Mouse (Mus musculus) hindbrain, embryonic 14.5 days (tissue): ENCODE data around the gene Galns. TPM values are rescaled to one million over a fixed set of nuclear protein-coding genes. Genes with fewer than 3 reads are reported as not detected.

Experiments
- ATAC-seq: fragments of 200-750 bp; cut with Nextera tagmentation; 2 replicates; pipeline ENCODE4 v1.8.0; 2017; ENCODE audit warnings: moderate number of reproducible peaks, mild to moderate bottlenecking, moderate TSS enrichment, moderate library complexity; ENCODE audit not compliant: low FRiP score
- DNase-seq: peaks from one replicate; pipeline ENCODE4 v3.0.0-alpha.2; 2015; ENCODE audit warnings: low spot score
- H3K27ac ChIP-seq: fragments of 300-500 bp; sonication (generic); 2 replicates; pipeline ENCODE4 v1.5.1; 2014; ENCODE audit warnings: mild to moderate bottlenecking, moderate library complexity
- H3K27me3 ChIP-seq: fragments of 300-500 bp; sonication (generic); 2 replicates; pipeline ENCODE4 v1.6.1; 2014; ENCODE audit warnings: mild to moderate bottlenecking, low read length, mixed read lengths; ENCODE audit not compliant: control insufficient read depth, insufficient read depth
- H3K36me3 ChIP-seq: fragments of 300-500 bp; sonication (generic); replicated peaks from 2 replicates; pipeline ENCODE4 v1.6.1; 2014; ENCODE audit not compliant: control insufficient read depth, insufficient read depth
- H3K4me1 ChIP-seq: fragments of 300-500 bp; sonication (generic); replicated peaks from 2 replicates; pipeline ENCODE4 v1.6.1; 2014; ENCODE audit warnings: antibody characterized with exemption, low read length, mixed read lengths; ENCODE audit not compliant: control insufficient read depth, insufficient read depth
- H3K4me2 ChIP-seq: fragments of 300-500 bp; sonication (generic); replicated peaks from 2 replicates; pipeline ENCODE4 v1.6.1; 2014; ENCODE audit warnings: mild to moderate bottlenecking, moderate library complexity
- H3K4me3 ChIP-seq: fragments of 300-500 bp; sonication (generic); replicated peaks from 2 replicates; pipeline ENCODE4 v1.5.1; 2014; ENCODE audit warnings: mild to moderate bottlenecking, low read length
- H3K9ac ChIP-seq: fragments of 300-500 bp; sonication (generic); 2 replicates; pipeline ENCODE4 v1.6.1; 2014
- H3K9me3 ChIP-seq: fragments of 300-500 bp; sonication (generic); 2 replicates; pipeline ENCODE4 v1.6.1; 2016; ENCODE audit warnings: low read length; ENCODE audit not compliant: control insufficient read depth
- WGBS: fragments of 180-500 bp; shearing (Covaris S2); extraction: QIAGEN DNeasy Blood & Tissue Kit; methylation state at CpG from one replicate; pipeline ENCODE4 v1.1.7; 2014; 5-methylcytosine and 5-hydroxymethylcytosine counted together
- polyA plus RNA-seq: library from polyadenylated mRNA; unstranded; fragments of >200 nt; fragmentation: Nextera tagmentation; extraction: Ambion mirVana; gene quantifications from 2 replicates; pipeline ENCODE4 v1.2.1, GENCODE M21; 2014

Galns gene
- polyA plus RNA-seq, 1 experiment from 2014 or later, result 6.0 TPM

DNA sequence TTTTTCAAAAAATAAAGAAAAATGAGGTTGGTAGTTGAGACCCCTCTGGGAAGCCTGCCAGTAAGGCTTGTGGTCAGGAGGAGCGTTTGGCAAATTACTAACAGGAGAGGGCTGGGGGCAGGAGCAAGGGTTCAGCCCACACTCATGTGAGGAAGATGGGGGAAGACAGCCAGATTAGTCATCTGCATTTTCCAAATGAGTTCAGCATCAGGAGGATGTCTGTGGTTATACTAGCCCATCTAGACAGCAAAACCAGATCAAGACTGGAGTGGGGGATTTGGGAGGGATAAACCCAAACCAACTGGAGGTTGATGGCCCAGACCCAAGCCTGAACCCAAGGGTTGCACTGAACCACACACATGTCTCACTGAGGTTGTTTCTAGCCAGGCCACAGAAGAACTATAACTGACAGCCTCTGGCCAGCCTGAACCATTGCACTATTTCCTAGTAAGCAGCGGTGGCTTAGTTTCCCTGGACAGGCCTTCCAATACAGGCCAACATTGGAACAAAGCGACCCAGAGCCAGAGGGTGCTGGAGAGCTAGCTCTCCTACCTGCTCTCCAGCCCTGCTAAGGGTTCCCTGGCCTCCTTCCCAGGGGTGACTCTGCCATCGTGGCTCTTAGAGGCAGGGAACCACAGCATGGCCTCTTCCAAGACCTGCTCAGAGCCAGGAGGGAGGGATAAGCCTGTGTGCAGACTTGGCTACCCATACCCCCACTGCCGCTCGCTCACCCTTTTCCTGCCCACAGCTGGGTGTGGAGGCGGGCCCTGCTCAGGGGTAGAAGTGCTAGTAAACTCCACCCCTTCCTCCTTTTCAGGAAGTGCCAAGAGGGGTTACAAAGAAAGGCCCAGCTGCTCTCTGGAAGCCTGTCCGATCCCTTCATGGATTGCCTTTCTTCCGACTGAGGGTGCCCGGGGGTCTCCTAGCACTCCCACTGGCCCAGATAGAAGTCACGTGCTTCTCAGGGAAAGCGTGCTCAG is 54.9 kb downstream of the Galns start:
- Histone ChIP-seq H3K27me3 (peaks cover 6% of the 10 kb centered on the region), H3K9ac (no peak overlapping the region), H3K27ac (no peak overlapping the region), H3K4me2 (no peak overlapping the region), H3K9me3 (no peaks in the 10 kb centered on the region), H3K4me1 (no peaks in the 10 kb centered on the region), H3K36me3 (no peaks in the 10 kb centered on the region), H3K4me3 (no peak overlapping the region)
- 62% methylated on average over 12 of the region's 12 CpGs for WGBS
- DNase-seq (no peak), ATAC-seq (no peak)

DNA sequence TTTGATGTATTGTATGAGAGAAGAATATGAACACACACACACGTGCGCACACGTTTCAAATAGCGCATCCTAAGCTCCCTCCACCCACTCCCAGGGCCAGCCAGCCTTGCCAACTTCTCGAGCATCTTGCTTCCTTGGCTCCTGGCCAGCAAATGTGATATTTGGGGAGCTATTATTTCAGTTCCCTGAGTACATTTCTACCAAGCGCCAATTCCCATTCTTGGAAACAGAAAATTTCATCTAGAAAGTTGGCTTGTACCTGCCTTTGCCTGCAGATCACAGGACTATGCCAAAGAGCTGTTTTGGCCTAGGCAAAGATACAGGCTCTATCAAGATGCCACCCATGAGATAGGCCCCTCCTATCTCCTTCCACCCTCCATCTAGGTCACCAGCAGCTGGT is 56.5 kb downstream of the Galns start:
- H3K27me3 ChIP-seq, result peaks cover 20% of the 10 kb centered on the region
- H3K4me1 ChIP-seq, result 0 out of 2 replicates have a peak, but pooled peaks cover 3% of the 10 kb centered on the region
- no peaks in the 10 kb centered on the region for H3K36me3 ChIP-seq
- no peak overlapping the region for H3K4me2 ChIP-seq
- no peak for DNase-seq
- no peak for ATAC-seq
- 84% methylated on average over 6 of the region's 6 CpGs for WGBS
- H3K4me3 ChIP-seq, result no peak overlapping the region
- H3K27ac ChIP-seq, result no peak overlapping the region
- H3K9me3 ChIP-seq, result no peaks in the 10 kb centered on the region
- H3K9ac ChIP-seq, result no peak overlapping the region

DNA sequence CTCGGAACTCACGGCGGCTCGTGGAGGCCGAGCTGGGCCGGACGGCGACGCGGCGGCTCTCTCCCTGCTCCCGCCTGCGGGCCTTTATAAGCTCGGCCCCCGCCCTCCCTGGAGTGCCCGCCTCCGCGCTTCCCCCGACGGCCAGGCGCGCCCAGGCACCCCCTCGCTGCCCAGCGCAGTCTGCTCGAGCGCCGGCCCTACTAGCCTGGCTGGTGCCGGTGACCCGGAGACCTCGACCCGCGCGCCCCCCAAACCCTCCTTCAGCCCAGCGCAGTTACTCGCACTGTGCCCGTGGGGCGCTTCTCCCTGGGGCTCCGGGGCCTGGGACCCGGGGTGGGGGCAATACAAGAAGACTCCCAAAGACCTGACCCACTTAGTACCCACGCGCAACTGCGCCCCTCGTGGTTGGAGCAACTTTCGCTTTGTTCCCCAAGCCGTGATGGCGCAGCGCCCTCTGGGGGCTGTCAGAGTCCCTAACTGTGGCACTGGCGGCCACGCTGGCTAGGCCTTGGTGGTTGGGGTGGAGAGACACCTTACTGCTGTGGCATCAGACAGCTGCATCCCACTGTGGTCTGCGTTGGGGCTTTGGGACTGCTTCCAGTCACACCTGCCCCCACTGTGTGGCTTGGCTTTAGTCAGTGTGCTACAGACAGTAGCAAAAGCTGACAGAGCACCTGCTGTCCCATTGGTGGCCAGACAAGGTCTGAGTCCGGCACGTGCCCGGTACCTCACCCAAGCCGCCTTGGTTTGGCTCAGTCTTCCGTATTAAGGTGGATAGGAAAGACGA is 59.8 kb downstream of the Galns start, which contains the start of gene Piezo1:
Gene Piezo1 (minus strand): TSS at position 65 of the 787 bp plus-strand sequence.
- Histone ChIP-seq H3K27me3 (peaks cover 32% of the 10 kb centered on the region), H3K4me1 (0 out of 2 replicates have a peak, but pooled peaks cover 8% of the 10 kb centered on the region), H3K9ac (peak within 1 kb of the TSS; percentile 64), H3K9me3 (no peaks in the 10 kb centered on the region), H3K4me2 (peak within 1 kb of the TSS; percentile 88), H3K36me3 (no peaks in the 10 kb centered on the region), H3K27ac (no peak within 1 kb of the TSS), H3K4me3 (peak within 1 kb of the TSS; percentile 51)
- 14% methylated on average over 44 of the region's 56 CpGs for WGBS
- ATAC-seq, result no peak; the same call in 1 of the 2 replicates
- DNase-seq, result peak; percentile 69

DNA sequence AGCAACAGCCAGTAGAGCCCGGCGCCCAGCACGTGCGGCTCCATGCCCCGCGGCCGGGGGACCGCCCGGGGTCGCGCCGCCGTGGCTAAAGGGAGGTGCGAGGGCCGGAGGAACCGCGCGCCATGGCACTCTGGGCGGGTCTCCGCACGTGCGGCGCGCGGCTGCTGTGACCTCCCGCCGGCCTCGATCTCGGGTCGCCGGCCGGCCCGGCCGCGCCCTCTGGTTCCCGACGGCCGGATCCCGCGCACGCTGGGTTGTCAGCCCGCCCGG is 60.3 kb downstream of the Galns start:
- no peak; the same call in 1 of the 2 replicates for ATAC-seq
- WGBS, result under 1% methylated on average over 27 of the region's 43 CpGs
- Histone ChIP-seq H3K4me2 (peak overlapping the region; percentile 88), H3K36me3 (no peaks in the 10 kb centered on the region), H3K4me1 (0 out of 2 replicates have a peak, but pooled peaks cover 8% of the 10 kb centered on the region), H3K4me3 (peak overlapping the region; percentile 51), H3K27ac (no peak overlapping the region), H3K27me3 (peaks cover 32% of the 10 kb centered on the region), H3K9me3 (no peaks in the 10 kb centered on the region), H3K9ac (peak overlapping the region; percentile 64)
- DNase-seq, result no peak

DNA sequence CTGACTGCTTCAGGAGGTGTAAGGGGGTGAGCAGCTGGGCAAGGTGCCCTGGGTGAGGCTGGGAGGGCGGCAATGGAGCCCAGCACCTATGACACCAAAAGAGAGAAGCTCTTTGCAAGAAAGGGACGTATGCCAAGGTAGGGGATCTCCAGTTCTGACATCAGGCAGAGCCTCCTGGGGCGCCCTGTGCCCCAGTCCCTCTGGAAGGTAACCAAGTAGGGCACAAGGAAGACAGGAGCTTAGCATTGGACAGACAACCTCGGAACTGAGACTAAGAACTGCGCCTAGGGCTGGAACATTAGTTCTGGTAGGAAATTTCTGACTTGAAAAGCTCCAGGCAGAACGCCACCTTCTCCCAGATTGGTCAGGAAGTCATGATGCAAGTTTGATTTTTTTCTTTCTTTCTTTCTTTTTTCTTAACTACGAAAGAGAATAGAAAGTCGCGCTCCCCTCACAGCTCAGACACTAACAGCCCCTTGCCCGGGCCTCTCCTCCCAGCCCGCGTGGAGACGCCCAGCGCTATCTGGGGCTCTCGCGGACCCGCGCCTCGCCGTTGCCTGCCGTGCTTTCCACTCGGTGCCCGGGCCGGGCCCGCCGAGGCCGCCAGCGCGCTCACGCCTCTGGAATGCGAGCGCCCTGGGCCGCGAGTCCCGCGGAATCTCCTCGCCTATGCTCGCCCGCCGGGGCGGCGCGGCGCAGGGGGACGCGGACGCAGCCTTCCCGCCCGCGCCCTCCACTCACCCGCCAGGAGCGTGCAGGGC is 60.8 kb downstream of the Galns start:
- Histone ChIP-seq H3K27me3 (peaks cover 32% of the 10 kb centered on the region), H3K27ac (no peak overlapping the region), H3K9ac (peak overlapping the region; percentile 64), H3K4me2 (peak overlapping the region; percentile 88), H3K9me3 (no peaks in the 10 kb centered on the region), H3K4me1 (0 out of 2 replicates have a peak, but pooled peaks cover 8% of the 10 kb centered on the region), H3K36me3 (no peaks in the 10 kb centered on the region), H3K4me3 (peak overlapping the region; percentile 51)
- 0 out of 2 replicates have a peak, but pooled peaks have one; percentile 24 for ATAC-seq
- DNase-seq, result no peak
- WGBS, result 3% methylated on average over 52 of the region's 52 CpGs

DNA sequence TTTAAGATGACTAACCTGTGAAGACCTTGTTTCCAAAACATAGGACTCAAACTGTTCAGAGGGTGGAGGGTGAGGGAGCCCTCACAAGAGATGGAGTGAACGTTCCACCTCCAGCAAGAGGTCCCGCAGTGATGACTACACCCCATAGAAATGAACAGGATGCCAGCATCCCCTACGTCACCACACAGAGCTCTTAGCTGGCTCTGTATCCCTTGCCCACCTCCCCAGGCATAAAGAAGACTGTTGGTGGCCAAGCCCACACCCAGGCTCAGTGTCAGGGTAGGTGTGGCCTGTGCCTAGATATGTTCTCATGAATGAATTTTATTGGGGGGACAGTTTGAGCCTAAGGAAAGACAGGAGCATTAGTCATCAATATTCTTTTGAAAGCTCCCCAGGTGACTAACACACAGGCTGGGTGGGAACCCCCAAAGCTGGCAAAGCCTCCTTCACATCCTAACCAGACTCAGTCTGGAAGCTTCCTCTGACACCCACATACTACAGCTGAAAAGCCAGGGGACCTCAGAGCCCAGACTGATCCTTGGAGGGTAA is 62.3 kb downstream of the Galns start:
- H3K4me3 ChIP-seq, result no peak overlapping the region
- no peak overlapping the region for H3K27ac ChIP-seq
- ATAC-seq (no peak), DNase-seq (no peak)
- no peaks in the 10 kb centered on the region for H3K9me3 ChIP-seq
- no peak overlapping the region for H3K4me2 ChIP-seq
- no peak overlapping the region for H3K9ac ChIP-seq
- no peaks in the 10 kb centered on the region for H3K36me3 ChIP-seq
- 0 out of 2 replicates have a peak, but pooled peaks cover 8% of the 10 kb centered on the region for H3K4me1 ChIP-seq
- 83% methylated on average over 3 of the region's 3 CpGs for WGBS
- peaks cover 32% of the 10 kb centered on the region for H3K27me3 ChIP-seq

DNA sequence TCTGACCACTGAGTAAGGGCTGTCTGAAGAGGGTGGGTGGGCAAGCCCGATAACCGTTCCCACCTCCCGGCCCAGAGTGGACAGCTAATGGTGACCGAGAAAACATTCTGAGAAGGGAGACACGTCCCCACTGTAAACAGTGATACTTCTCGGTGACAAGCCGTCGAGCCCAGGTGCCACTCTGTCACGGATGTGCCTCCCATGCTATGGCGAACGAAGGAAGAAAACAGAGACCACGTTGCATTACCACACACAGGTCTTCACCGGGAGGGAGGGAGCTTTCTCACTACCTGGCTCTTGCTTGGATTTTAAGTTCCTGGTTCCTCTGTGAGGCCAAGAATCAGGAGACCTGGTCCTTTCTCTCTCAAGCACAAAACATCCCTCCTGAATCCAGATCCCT is 62.9 kb downstream of the Galns start:
- no peak for ATAC-seq
- Histone ChIP-seq H3K36me3 (no peaks in the 10 kb centered on the region), H3K4me3 (no peak overlapping the region), H3K27me3 (peaks cover 32% of the 10 kb centered on the region), H3K9ac (no peak overlapping the region), H3K27ac (no peak overlapping the region), H3K4me2 (no peak overlapping the region), H3K4me1 (0 out of 2 replicates have a peak, but pooled peaks cover 8% of the 10 kb centered on the region), H3K9me3 (no peaks in the 10 kb centered on the region)
- DNase-seq, result no peak
- WGBS, result 71% methylated on average over 13 of the region's 13 CpGs

DNA sequence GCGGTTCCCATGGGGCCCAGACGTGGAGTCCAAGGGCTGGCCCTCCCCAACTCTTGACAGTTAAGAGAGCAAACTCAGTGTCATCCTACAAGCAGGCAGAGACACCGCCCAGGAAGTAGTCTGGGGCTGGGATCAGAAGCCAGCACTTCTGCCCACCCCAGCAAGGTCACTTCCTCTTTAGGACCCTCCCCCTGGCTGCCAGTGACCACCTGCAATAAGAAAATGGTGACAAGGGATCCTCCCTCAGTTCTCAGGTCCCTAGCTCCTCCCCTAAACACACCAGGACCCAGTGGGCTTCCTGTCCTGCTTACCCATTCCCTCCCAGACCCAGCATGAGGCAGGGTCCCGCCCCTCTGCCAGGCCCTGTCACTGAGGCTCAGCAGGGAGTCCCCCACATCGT is 63.4 kb downstream of the Galns start:
- Histone ChIP-seq H3K4me3 (no peak overlapping the region), H3K9ac (no peak overlapping the region), H3K9me3 (no peaks in the 10 kb centered on the region), H3K4me1 (0 out of 2 replicates have a peak, but pooled peaks cover 8% of the 10 kb centered on the region), H3K4me2 (no peak overlapping the region), H3K27ac (no peak overlapping the region), H3K36me3 (no peaks in the 10 kb centered on the region), H3K27me3 (peaks cover 32% of the 10 kb centered on the region)
- WGBS, result 31% methylated on average over 5 of the region's 5 CpGs
- no peak for ATAC-seq
- no peak for DNase-seq
